Mouse (Mus musculus) limb, embryonic 14.5 days (tissue): ENCODE data around the gene Selenos. TPM values are rescaled to one million over a fixed set of nuclear protein-coding genes. Genes with fewer than 3 reads are reported as not detected.

Experiments used
- ATAC-seq: fragments of 200-750 bp; cut with Nextera tagmentation; 2 replicates; pipeline ENCODE4 v1.8.0; 2017; ENCODE audit warnings: low read depth, moderate number of reproducible peaks, moderate TSS enrichment; ENCODE audit not compliant: low FRiP score
- DNase-seq: peaks from one replicate; pipeline ENCODE4 v3.0.0-alpha.2; 2015; ENCODE audit warnings: low spot score
- H3K27ac ChIP-seq: fragments of 300-500 bp; sonication (generic); replicated peaks from 2 replicates; pipeline ENCODE4 v1.5.1; 2014; ENCODE audit warnings: low read depth, mild to moderate bottlenecking, low read length, moderate library complexity, mixed read lengths
- H3K27me3 ChIP-seq: fragments of 300-500 bp; sonication (generic); 2 replicates; pipeline ENCODE4 v1.6.1; 2014; ENCODE audit warnings: low read length, mixed read lengths; ENCODE audit not compliant: control insufficient read depth, insufficient read depth
- H3K36me3 ChIP-seq: fragments of 300-500 bp; sonication (generic); 2 replicates; pipeline ENCODE4 v1.6.1; 2014; ENCODE audit warnings: mild to moderate bottlenecking, low read length, moderate library complexity, mixed read lengths; ENCODE audit not compliant: control insufficient read depth, insufficient read depth
- H3K4me1 ChIP-seq: fragments of 300-500 bp; sonication (generic); 2 replicates; pipeline ENCODE4 v1.6.1; 2014; ENCODE audit warnings: antibody characterized with exemption, low read length, mixed read lengths; ENCODE audit not compliant: control insufficient read depth, insufficient read depth
- H3K4me2 ChIP-seq: fragments of 300-500 bp; sonication (generic); replicated peaks from 2 replicates; pipeline ENCODE4 v1.6.1; 2014; ENCODE audit warnings: low read depth, mild to moderate bottlenecking, low read length, moderate library complexity; ENCODE audit not compliant: severe bottlenecking
- H3K4me3 ChIP-seq: fragments of 300-500 bp; sonication (generic); replicated peaks from 2 replicates; pipeline ENCODE4 v1.5.1; 2014; ENCODE audit warnings: low read length
- H3K9ac ChIP-seq: fragments of 300-500 bp; sonication (generic); 2 replicates; pipeline ENCODE4 v1.6.1; 2014; ENCODE audit warnings: mild to moderate bottlenecking, low read depth, low read length, moderate library complexity; ENCODE audit not compliant: severe bottlenecking
- H3K9me3 ChIP-seq: fragments of 300-500 bp; sonication (generic); 2 replicates; pipeline ENCODE4 v1.6.1; 2016; ENCODE audit warnings: low read length; ENCODE audit not compliant: control insufficient read depth
- POLR2A ChIP-seq: fragments of 200-500 bp; IDR thresholded peaks from 2 replicates; pipeline ENCODE4 v1.8.0; 2012; ENCODE audit warnings: inconsistent platforms, mild to moderate bottlenecking, moderate library complexity, borderline replicate concordance; ENCODE audit not compliant: insufficient read depth, insufficient read length; ENCODE audit errors: extremely low read depth
- WGBS: fragments of 180-500 bp; shearing (Covaris S2); extraction: QIAGEN DNeasy Blood & Tissue Kit; methylation state at CpG from one replicate; pipeline ENCODE4 v1.1.7; 2014; 5-methylcytosine and 5-hydroxymethylcytosine counted together
- polyA plus RNA-seq, 2 experiments: library from polyadenylated mRNA; depleted of rRNA in 1 of 2; stranded (reverse) in 1 of 2; unstranded in 1 of 2; fragments of >200 nt; fragmentation: Nextera tagmentation in 1 of 2; extraction: Ambion mirVana in 1 of 2; gene quantifications; 2 replicates each; pipeline versions ENCODE4 v1.2.1 to v1.2.3; 2012 to 2014

Gene Selenos
- polyA plus RNA-seq, 2 experiments = 113 to 139 TPM

- Histone ChIP-seq H3K27me3 (no peaks in the 10 kb centered on the region), H3K27ac (peak within 1 kb of the TSS; percentile 92), H3K4me2 (peak within 1 kb of the TSS; percentile 93), H3K36me3 (peaks cover under 1% of the 10 kb centered on the region; the same call in 1 of the 2 replicates), H3K9ac (peak within 1 kb of the TSS; percentile 97), H3K4me1 (peaks cover 5% of the 10 kb centered on the region), H3K9me3 (no peaks in the 10 kb centered on the region), H3K4me3 (peak within 1 kb of the TSS; percentile 94)
- under 1% methylated on average over 58 of the region's 123 CpGs for WGBS
- peak; percentile 93 for DNase-seq
- peak; percentile 90; the same call in 1 of the 2 replicates for TF ChIP-seq POLR2A
- peak; percentile 91 for ATAC-seq
These were observed 29.8 kb downstream of the Selenos start, which contains the start of gene Chsy1 for GRCm38 (mm10) chr7:66108961-66109854. Gene Chsy1 (plus strand): TSS chr7:66109515.

GRCm38 (mm10) chr7:66109855-66110635, 30.6 kb downstream of the Selenos start:
- Histone ChIP-seq H3K36me3 (peaks cover 3% of the 10 kb centered on the region; the same call in 1 of the 2 replicates), H3K9me3 (no peaks in the 10 kb centered on the region), H3K27ac (peak overlapping the region; percentile 92), H3K27me3 (no peaks in the 10 kb centered on the region), H3K4me2 (peak overlapping the region; percentile 93), H3K9ac (peak overlapping the region; percentile 97), H3K4me3 (peak overlapping the region; percentile 94), H3K4me1 (peaks cover 10% of the 10 kb centered on the region)
- ATAC-seq (0 out of 2 replicates have a peak, but pooled peaks have one; percentile 2), DNase-seq (no peak)
- WGBS = under 1% methylated on average over 39 of the region's 77 CpGs
- TF ChIP-seq POLR2A = no peak

- WGBS = 2% methylated on average over 10 of the region's 10 CpGs
These were observed 31.2 kb downstream of the Selenos start for GRCm38 (mm10) chr7:66110636-66111112.

GRCm38 (mm10) chr7:66111211-66111610, 31.8 kb downstream of the Selenos start:
- H3K4me3 ChIP-seq = peak overlapping the region; percentile 94
- DNase-seq (no peak), ATAC-seq (no peak)
- H3K27ac ChIP-seq = no peak overlapping the region
- no peak for TF ChIP-seq POLR2A
- peak overlapping the region; percentile 93 for H3K4me2 ChIP-seq
- peaks cover 3% of the 10 kb centered on the region; the same call in 1 of the 2 replicates for H3K36me3 ChIP-seq
- H3K9ac ChIP-seq = peak overlapping the region; percentile 97
- no peaks in the 10 kb centered on the region for H3K27me3 ChIP-seq
- no peaks in the 10 kb centered on the region for H3K9me3 ChIP-seq
- WGBS = 54% methylated on average over 10 of the region's 10 CpGs
- H3K4me1 ChIP-seq = peaks cover 10% of the 10 kb centered on the region

More at GRCm38 (mm10) chr7:66110636-66111112, 31.2 kb downstream of the Selenos start:
- Histone ChIP-seq H3K4me3 (peak overlapping the region; percentile 94), H3K27me3 (no peaks in the 10 kb centered on the region), H3K9me3 (no peaks in the 10 kb centered on the region), H3K4me1 (peaks cover 10% of the 10 kb centered on the region), H3K9ac (peak overlapping the region; percentile 97), H3K27ac (peak overlapping the region; percentile 92), H3K4me2 (peak overlapping the region; percentile 93), H3K36me3 (peaks cover 3% of the 10 kb centered on the region; the same call in 1 of the 2 replicates)
- DNase-seq (peak; percentile 56), ATAC-seq (no peak)
- no peak for TF ChIP-seq POLR2A

- no peaks in the 10 kb centered on the region for H3K27me3 ChIP-seq
- H3K4me2 ChIP-seq = no peak overlapping the region
- WGBS = 89% methylated on average over 3 of the region's 3 CpGs
- DNase-seq (no peak), ATAC-seq (no peak)
- peaks cover 19% of the 10 kb centered on the region for H3K4me1 ChIP-seq
- no peak for TF ChIP-seq POLR2A
- H3K36me3 ChIP-seq = peaks cover 5% of the 10 kb centered on the region; the same call in 1 of the 2 replicates
- no peak overlapping the region for H3K9ac ChIP-seq
- no peak overlapping the region for H3K4me3 ChIP-seq
- H3K9me3 ChIP-seq = no peaks in the 10 kb centered on the region
- H3K27ac ChIP-seq = no peak overlapping the region
These were observed 34.1 kb downstream of the Selenos start for GRCm38 (mm10) chr7:66113561-66113960.
